Mouse (Mus musculus) thymus, adult 18-20 months (tissue): ENCODE results near the gene Cers2.
"Not testable (repeated sequence)": the region's sequence is repeated elsewhere in the genome, so short reads cannot be mapped to it uniquely, and the experiment has no call there.

Experiments used
- DNase-seq, 2 experiments: peaks; one replicate each; pipeline ENCODE4 v3.0.0; 2022; ENCODE audit warnings: mixed read lengths in 2 of 2

Cers2 gene

DNA sequence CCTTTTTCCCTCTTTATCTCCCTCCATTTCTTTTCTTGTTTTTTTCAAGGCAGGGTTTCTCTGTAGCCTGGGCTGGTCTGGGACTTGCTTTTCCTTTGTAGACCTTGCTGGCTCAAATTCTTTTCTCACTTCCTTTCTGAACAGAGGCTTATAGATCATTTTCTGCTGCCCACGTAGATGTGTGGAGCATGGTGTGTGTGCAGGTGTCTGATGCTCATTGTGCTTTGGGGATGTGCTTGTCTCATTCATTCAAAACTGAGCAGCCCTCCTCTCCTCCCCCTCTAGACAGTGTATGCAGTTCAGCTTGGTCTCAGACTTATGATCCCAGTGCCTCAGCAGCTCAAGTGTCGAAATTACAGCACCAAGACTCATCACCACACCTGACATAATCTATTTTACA, 4.5 kb downstream of the Cers2 start:
- DNase-seq = no peak

DNA sequence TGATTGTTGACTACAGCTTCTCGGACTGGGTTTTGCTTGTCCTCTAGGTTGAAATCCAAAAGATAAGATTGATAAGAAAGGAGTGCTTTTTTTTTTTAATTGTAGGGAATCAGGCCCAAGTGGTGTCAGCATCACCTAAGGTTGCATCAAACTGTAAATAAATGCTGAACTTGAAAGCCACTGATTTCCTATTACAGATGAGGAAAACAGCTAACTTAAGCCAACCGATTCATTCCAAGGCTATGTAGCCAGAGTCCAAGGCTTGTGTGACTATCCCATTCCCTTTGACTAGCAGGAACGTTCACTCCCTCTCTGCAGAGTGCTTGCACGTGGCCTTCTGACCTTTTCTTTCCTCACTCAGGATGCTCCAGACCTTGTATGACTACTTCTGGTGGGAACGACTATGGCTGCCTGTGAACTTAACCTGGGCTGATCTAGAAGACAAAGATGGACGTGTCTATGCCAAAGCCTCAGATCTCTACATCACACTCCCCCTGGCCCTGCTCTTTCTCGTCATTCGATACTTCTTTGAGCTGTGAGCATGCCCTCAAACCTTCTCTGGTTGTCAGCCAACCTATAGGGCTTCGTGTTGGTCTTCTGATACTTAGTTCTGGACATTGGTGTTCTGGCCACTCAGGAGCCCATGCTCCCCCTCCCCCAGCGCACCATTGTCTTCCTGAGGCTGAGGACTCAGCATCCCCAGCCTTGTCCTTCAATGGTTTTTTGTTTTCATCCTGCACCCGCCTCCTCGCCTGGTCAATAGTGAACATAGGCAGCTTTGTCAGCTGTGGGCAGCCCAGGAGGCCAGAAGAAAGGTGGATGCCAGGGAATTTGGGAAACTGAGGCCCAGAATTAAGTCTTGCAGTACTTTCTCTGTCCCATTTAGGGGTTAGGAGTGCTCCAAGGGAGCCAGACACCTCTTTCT, 5.4 kb downstream of the Cers2 start:
- DNase-seq = no peak

DNA sequence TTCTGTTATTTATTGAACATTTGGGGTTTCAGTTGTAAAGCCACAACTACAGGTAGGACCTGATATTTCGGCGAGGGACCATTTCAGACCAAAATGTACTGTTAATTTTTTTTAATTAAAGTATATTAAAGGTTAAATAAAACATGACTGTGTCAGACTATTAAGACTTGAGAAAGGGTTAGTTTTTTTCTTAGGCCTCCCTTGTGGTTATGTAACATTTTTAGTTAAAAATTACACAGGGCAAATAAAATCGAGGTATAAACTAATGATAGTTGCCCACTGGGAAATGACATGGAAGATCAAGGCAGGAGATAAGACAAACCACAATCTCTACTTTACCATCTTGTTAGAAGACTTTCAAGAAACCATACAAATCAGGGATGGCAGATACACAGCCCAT, 8.8 kb downstream of the Cers2 start:
- no peak for DNase-seq

DNA sequence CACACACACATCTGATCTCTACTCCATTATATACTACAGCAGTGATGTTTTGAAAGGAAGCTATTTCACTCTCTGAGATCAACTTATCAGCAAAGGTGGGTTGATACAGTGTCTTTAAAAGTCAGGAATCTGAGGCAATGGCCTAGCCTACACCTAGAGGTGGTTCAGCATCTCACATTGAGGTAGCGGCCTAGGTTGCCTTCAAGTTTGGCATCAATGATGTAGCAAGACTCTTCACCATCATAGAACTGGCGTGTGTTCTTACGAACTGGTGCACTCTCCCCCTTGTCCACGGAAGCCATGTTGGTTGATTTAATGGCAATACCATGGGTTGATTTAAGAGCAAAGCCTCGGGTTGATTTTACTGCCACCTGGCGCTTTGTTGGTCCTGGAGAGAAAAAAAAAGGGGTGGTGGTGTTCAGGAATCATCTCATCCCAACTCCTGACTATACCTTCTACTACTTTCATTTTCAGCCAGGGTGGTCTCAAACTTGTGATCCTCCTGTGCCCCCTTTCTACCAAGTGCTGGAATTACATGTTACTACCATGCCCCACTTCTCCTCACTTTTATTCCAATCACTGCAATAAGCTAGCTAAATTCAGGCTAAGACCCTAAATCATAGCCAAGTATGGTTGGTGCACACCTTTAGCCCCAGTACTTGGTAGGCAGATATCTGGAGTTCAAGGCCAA, 10.0 kb downstream of the Cers2 start:
- DNase-seq = no peak

DNA sequence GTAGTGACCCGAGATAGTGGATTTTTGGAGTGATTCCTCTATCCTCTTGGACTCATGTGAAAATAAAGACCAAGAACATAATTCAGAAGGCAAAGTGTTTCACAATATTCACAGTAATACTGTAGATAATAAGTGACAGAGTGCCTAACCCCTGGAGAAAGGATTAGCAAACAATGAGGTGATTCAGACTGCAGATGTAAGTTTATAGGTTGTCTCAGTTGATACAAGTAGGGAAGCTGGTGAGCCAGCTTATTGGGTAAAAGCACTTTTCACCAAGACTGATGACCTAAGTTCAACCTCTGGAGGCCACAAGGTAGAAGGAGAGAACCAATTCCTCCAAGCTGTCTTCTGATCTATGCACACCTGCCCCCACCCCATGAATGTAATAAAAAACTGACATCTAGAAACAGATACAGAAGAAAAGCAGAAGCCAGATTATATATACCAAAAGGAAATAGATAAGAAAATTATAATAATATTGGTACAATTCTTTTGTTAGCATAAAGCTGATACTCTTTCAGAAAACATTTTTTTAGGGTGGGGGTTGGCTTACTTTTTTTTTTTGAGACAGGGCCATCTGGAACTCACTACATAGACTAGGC, 14.3 kb downstream of the Cers2 start:
- no peak for DNase-seq

DNA sequence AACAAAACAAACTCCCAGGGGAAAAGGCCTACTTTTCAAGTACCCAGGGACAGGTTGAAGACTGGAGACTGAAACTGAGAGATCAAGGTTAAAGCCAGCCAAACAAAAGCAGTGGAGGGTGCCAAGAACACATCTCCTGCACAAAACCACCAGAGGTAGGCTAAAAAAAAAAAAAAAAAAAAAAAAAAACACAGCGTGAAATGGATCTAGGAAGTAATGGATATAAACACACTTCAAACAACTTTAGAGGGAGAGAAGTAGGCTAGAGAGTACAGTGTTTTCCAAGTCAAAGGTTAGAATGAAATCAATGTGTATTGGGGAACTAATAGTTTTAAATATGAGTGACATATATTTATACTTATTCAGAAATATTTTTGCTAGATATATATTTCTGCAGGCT, 16.9 kb downstream of the Cers2 start:
- no peak for DNase-seq

DNA sequence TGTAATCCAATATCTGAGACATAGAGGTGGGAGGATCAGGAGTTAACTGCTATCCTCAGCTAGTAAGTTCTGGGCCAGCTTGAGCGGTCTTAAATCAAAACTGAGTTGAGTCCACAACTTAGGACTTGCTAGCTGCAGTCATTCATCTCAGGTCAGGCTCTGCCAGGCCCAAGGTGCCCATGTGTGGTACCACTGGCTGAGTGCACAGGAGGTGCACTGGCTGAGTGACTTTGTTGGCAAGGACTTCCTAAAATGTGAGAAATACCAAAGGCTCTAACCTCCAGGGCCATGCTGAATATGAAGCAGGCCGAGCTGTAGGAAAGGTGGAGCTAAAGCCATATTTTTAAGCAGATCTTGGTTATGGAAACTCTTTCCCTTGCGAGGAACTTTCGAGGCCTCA, 22.8 kb downstream of the Cers2 start:
- DNase-seq = no peak

DNA sequence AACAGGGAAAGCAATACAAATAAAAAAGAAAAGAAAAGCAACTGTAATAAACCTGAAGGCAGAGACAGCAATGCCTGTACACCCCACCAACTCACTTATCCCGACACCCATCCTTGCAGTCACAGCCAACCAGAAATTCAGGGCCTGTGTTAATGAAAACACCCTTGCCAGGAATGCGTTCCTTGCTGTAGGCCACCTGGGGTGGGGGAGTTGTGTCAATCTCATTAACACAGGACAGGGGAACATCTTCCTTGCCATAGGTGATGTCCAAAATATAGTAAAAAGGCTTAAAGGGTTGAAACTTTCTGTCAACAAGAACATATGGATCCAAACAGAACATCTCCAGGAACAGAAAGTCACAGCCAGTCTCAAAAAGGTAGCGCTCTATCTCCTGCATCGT, 23.7 kb downstream of the Cers2 start:
- DNase-seq = no peak

DNA sequence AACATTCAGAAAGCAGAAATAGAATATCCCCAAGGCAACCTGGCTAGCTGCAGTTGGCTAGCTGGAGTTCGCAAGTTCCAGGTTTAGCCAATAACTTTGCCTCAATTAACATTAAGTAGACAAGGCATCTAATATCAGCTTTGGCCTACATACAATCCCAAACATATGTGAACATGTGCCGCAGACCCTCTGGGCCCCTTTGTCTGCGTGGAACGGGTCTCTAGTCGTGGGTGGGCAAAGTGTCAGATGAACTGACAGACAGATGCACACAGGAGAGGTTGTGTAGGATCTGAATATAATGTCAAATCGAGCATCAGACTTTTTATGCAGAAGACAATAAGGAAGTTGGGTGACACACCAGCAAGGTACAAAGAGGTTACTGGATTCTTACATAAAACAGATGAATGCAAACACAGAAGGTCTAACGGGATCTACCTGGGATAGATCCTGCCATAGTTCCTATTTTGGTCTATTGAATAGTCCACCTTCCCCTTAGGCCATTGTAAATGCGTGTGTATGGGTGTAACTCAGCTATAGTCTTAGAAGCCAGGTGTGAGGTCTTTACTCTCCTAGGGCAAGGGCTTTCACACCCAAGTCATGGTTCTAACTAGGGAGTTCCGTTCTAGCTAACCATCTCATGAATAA, 28.9 kb downstream of the Cers2 start:
- not testable (repeated sequence) for DNase-seq

DNA sequence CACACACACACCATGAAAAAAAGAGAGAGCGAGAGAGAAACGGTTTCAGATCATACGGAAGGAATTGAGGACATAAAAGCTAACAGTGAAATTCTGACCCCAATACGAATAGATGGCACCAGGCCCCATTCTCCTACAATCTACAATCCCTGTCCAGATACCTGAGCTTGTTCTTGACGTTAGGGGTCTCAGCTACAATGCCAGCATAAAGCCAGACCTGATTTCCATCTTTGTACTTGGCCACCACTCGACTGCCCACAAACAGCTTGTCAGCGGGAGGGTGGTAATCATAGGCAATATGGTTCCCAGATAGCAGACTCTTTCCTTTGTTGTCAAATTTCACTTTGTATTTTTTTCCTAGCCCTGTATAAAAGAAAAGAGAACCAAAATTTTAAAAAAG, 31.9 kb downstream of the Cers2 start:
- no peak for DNase-seq

DNA sequence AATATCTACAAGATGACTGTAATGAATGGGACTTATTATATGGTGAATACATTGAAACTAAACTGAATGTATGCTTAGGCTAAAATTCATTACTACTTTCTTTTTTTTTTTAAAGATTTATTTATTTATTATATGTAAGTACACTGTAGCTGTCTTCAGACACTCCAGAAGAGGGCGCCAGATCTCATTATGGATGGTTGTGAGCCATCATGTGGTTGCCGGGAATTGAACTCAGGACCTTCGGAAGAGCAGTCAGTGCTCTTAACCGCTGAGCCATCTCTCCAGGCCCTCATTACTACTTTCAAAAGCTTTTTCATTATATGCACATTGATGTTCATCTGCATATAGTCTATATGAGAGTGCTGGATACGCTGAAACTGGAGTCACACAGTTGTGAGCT, 33.8 kb downstream of the Cers2 start:
- DNase-seq = not testable (repeated sequence)

DNA sequence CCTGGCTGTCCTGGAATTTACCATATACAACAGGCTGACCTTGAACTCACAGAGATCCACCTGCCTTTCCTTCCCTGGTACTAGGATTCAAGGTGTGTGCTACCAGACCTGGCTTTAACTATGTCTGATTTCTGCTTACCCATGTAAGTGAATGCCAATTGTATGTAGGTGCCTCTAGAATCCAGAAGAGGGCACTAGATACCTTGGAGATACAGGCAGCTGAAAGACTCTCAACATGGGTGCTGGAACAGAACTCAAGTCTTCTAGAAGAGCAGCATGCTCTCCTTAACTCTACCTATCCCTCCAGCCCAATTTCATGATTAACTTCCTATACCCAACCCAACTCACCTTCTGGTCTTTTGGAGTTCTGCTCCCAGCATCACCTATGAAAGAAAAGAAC, 34.9 kb downstream of the Cers2 start:
- no peak for DNase-seq

DNA sequence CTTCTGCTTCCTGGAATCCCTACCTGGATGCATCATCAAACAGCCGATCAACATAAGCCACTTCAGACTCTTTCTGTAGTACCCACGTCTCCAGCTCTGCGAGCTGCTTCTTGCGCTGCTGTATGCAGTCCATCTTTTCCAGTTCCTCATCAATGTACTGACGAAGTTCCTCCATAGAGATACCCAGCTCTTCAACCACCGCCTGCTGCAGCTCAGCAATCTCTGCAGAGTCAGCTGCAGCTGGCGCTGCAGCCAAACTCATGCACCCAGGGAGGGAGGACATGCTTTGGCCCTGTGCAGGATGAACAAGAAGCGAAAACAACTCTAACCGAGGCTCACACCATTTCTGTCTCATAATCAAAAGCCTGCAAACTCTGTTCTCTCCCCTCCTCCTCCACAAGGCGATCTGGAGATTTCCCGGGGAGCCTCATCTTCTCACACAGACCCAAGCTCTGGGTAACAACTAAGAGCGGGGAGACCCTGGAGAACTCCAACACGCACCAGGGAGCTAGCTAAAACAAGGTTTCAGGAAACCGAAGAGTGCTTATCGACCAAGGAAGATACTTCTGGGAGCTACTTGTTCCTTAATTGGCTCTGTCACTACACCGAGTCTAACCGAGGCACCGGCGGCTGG, 41.4 kb downstream of the Cers2 start:
- not testable (repeated sequence) for DNase-seq

DNA sequence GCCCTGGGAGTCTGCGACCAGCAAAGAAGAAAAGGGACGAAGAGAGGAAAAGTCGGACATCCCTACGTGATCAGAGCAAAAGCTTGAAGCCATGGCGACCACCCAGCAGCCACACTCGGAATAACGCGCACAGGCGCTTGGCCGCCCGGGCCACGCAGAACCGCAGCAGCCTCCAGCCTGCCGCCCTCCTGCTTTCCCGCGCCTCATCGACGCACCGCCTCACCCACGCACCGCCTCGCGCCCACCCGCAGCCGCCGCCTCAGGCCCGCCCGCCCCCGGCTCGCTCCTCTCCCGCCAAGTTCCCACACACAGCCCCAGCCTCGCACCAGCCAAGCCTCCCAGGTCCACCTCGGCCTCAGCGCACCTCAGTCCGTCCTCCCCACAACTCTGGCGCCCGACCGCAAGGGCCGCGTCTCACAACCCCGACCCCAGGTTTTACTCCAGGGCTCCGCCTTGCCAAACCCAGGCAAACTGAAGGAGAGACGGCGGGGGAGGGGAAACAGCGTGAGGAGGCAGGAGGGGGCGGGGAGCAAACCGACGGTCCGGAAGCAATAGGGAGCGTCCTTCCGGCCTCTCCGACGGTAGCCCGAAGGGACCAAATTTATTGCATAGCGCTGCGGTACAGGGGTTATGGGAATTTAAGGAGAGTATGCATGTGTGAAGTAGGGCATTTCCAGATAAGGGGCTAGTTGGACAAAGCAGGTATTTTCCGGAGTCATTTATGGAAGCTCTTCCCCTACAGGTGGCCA, 42.3 kb downstream of the Cers2 start, which contains the start of gene Setdb1:
TSS of gene Setdb1 (minus strand) at position 502 of the 749 bp plus-strand sequence.
- DNase-seq = peak; percentile 84 to 91

DNA sequence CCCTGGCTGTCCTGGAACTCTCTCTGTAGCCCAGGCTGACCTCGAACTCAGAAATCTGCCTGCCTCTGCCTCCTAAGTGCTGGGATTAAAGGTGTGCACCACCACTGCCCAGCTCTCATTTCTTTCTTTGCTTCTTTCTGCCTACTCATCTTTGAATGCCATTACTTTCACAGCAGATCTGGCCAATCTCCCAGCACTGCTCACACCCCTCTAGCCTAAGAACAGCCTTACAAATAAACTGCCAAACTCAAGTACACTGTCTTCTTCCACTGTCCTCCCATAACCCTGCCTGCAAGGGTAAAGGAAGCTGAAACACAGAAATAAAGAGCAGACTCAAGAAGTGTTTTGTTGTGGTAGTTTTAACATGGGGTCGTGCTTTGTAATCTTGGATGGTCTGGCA, 43.2 kb downstream of the Cers2 start:
- no peak for DNase-seq

DNA sequence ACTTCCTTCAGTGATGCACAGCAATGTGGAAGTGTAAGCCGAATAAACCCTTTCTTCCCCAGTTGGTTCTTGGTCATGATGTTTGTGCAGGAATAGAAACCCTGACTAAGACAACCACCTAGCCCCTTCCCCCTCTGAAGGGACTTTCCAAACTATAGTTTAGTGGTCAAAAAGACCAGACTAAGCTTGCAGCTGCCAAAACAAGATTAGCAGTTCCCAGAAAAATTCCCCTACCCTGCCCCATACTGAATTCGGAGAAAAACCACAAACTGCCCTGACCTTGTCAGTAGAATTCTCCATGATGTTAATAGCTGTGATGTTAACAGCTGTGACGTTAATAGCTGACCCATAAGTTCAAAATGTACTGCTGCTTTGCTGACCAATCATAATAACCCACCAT, 45.7 kb downstream of the Cers2 start:
- not testable (repeated sequence) for DNase-seq

DNA sequence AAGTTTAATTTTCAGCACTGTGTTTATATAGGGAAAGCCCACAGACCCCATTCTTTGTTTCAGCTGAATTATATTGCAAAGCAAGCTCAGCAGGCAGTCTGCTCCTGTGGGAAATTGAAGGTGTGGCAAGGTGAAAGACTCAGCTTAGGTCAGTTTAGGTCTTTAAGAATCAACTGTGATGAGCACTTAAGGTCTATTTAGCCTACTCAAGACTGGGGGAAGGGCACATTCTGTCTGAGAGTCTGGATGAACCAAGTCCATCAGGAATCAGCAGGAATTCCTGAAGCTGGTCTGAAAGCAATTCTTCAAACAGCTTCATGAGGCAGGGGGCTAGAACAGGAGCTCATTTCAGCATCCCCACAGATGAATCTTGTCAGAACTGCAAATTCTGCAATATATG, 55.5 kb downstream of the Cers2 start:
- no peak for DNase-seq
